ENCODE assay signal across 8 mouse cellular contexts in the genomic region with DNA sequence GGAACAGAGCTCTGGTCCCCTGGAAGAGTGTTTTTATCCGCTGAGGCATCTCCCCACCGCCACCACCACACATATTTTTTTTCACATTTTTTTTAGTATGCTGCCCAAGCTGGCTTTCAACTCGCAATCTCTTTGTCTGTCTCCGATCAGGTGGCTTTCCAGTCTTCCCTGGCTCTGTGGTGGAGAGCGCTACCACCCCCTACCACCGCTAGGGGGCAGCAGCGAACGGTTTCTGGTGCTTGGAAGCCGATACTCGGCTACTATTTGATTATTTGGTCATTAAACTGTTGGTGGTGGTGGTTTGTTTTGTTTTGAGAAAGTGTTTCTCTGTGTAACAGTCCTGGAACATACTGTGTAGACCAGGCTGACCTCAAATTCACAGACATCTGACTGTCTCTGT. TPM values are rescaled to one million over a fixed set of nuclear protein-coding genes. Genes with fewer than 3 reads are reported as not detected.
DNase-seq lines count a peak whose midpoint lies in the region; ATAC-seq and TF ChIP-seq lines count a peak whose summit lies in the region.

No protein-coding gene starts in this region.

- TF ChIP-seq POLR2A in cerebellum, adult 2 months (IDR thresholded peaks at IDR 0.05; ENCODE audit: borderline replicate concordance, insufficient read depth, low read length), result no peak

- no peak overlapping the region for H3K4me2 ChIP-seq in forebrain, embryonic 11.5 days (ENCODE audit: low read depth, low read length, severe bottlenecking)
- H3K4me2 ChIP-seq in forebrain, embryonic 13.5 days, result no peak overlapping the region
- no peak overlapping the region for H3K4me2 ChIP-seq in midbrain, embryonic 16.5 days (ENCODE audit: low read length)

- H3K9ac ChIP-seq in forebrain, embryonic 11.5 days (ENCODE audit: low read length), result no peak overlapping the region
- H3K9ac ChIP-seq in forebrain, embryonic 13.5 days, result no peak overlapping the region
- no peak overlapping the region for H3K9ac ChIP-seq in midbrain, embryonic 16.5 days (ENCODE audit: low read depth, low read length)

- no peaks in the 10 kb centered on the region for H3K4me1 ChIP-seq in forebrain, embryonic 11.5 days (replicated peaks; ENCODE audit: control insufficient read depth, insufficient read depth, low read length)
- no peaks in the 10 kb centered on the region; the same call in 1 of the 2 replicates for H3K4me1 ChIP-seq in forebrain, embryonic 13.5 days
- H3K4me1 ChIP-seq in midbrain, embryonic 10.5 days, result no peaks in the 10 kb centered on the region
- H3K4me1 ChIP-seq in midbrain, embryonic 16.5 days (ENCODE audit: control insufficient read depth, insufficient read depth, low read length), result no peaks in the 10 kb centered on the region
- H3K4me1 ChIP-seq in cerebellum, adult 2 months (ENCODE audit: control insufficient read depth, insufficient read depth, low read length), result no peaks in the 10 kb centered on the region

- 18% methylated on average over 10 of the region's 10 CpGs for WGBS in forebrain, embryonic 11.5 days
- WGBS in forebrain, embryonic 13.5 days, result 9% methylated on average over 10 of the region's 10 CpGs
- WGBS in midbrain, embryonic 10.5 days, result 16% methylated on average over 10 of the region's 10 CpGs
- 14% methylated on average over 10 of the region's 10 CpGs for WGBS in midbrain, embryonic 16.5 days
- WGBS in cerebellum, adult 2 months, result 12% methylated on average over 10 of the region's 10 CpGs

- TF ChIP-seq CTCF in cerebellum, adult 2 months (IDR thresholded peaks at IDR 0.05; ENCODE audit: borderline replicate concordance, insufficient read depth, low read depth, low read length), result peak; percentile 72

- no peak overlapping the region for H3K4me3 ChIP-seq in forebrain, embryonic 11.5 days (ENCODE audit: low read depth, low read length)
- H3K4me3 ChIP-seq in forebrain, embryonic 13.5 days, result no peak overlapping the region
- H3K4me3 ChIP-seq in midbrain, embryonic 10.5 days, result no peak overlapping the region
- H3K4me3 ChIP-seq in midbrain, embryonic 16.5 days (ENCODE audit: low read depth, low read length), result no peak overlapping the region
- no peak overlapping the region for H3K4me3 ChIP-seq in cerebellum, adult 2 months (replicated peaks; ENCODE audit: insufficient read depth, low read depth, low read length)

- peak; percentile 66; the same call in 1 of the 2 replicates for ATAC-seq in forebrain, embryonic 11.5 days (replicated peaks; ENCODE audit: low FRiP score)
- no peak; the same call in 1 of the 2 replicates for ATAC-seq in forebrain, embryonic 13.5 days
- no peak for ATAC-seq in midbrain, embryonic 16.5 days

- H3K27me3 ChIP-seq in forebrain, embryonic 11.5 days (ENCODE audit: control insufficient read depth, insufficient read depth, low read length), result no peaks in the 10 kb centered on the region
- H3K27me3 ChIP-seq in forebrain, embryonic 13.5 days, result no peaks in the 10 kb centered on the region
- H3K27me3 ChIP-seq in midbrain, embryonic 10.5 days (ENCODE audit: low read depth, poor library complexity, severe bottlenecking), result no peaks in the 10 kb centered on the region
- no peaks in the 10 kb centered on the region for H3K27me3 ChIP-seq in midbrain, embryonic 16.5 days (ENCODE audit: control insufficient read depth, insufficient read depth, low read depth, low read length)
- H3K27me3 ChIP-seq in cerebellum, adult 2 months (ENCODE audit: control insufficient read depth, insufficient read depth, low read length), result no peaks in the 10 kb centered on the region

- H3K27ac ChIP-seq in forebrain, embryonic 11.5 days (ENCODE audit: low read depth, low read length), result no peak overlapping the region
- H3K27ac ChIP-seq in forebrain, embryonic 13.5 days, result no peak overlapping the region
- no peak overlapping the region for H3K27ac ChIP-seq in midbrain, embryonic 10.5 days (replicated peaks)
- H3K27ac ChIP-seq in midbrain, embryonic 16.5 days (ENCODE audit: low read length), result no peak overlapping the region
- no peak overlapping the region for H3K27ac ChIP-seq in cerebellum, adult 2 months (ENCODE audit: insufficient read depth, low read length)

- H3K36me3 ChIP-seq in forebrain, embryonic 11.5 days (ENCODE audit: control insufficient read depth, insufficient read depth, low read length), result no peaks in the 10 kb centered on the region
- no peaks in the 10 kb centered on the region for H3K36me3 ChIP-seq in forebrain, embryonic 13.5 days (ENCODE audit: poor library complexity, severe bottlenecking)
- no peaks in the 10 kb centered on the region for H3K36me3 ChIP-seq in midbrain, embryonic 10.5 days
- H3K36me3 ChIP-seq in midbrain, embryonic 16.5 days (ENCODE audit: control insufficient read depth, insufficient read depth, low read length), result no peaks in the 10 kb centered on the region

- peak; percentile 76 for DNase-seq in forebrain, embryonic 11.5 days (ENCODE audit: low spot score)
- DNase-seq in midbrain, embryonic 10.5 days (ENCODE audit: low spot score), result peak; percentile 57
- peak; percentile 10 to 33 for DNase-seq in cerebellum, adult 2 months
- DNase-seq in kidney, postnatal 10 days, result peak; percentile 63
- peak; percentile 59 for DNase-seq in mesoderm, embryonic 11.5 days (ENCODE audit: low read depth, low spot score)
- no peak for DNase-seq in heart, adult 8-10 months (ENCODE audit: low spot score)

- H3K9me3 ChIP-seq in forebrain, embryonic 11.5 days (ENCODE audit: control insufficient read depth, low read length), result no peaks in the 10 kb centered on the region
- H3K9me3 ChIP-seq in forebrain, embryonic 13.5 days (replicated peaks), result no peaks in the 10 kb centered on the region
- no peaks in the 10 kb centered on the region for H3K9me3 ChIP-seq in midbrain, embryonic 10.5 days (replicated peaks)
- H3K9me3 ChIP-seq in midbrain, embryonic 16.5 days (replicated peaks; ENCODE audit: control insufficient read depth, low read length, poor library complexity, severe bottlenecking), result no peaks in the 10 kb centered on the region

RNA-seq across cellular contexts. Expression of gene Cdk1, which starts 18.7 kb away (rescaled TPM):
- polyA plus RNA-seq in forebrain, embryonic 11.5 days (2014; fragmentation: Nextera tagmentation; extraction: Ambion mirVana), result 446 and 479 TPM in 2 replicates
- 365 and 378 TPM in 2 replicates for polyA plus RNA-seq in forebrain, embryonic 13.5 days (2015; fragmentation: Nextera tagmentation; extraction: Ambion mirVana)
- 440 and 527 TPM in 2 replicates for polyA plus RNA-seq in midbrain, embryonic 10.5 days (2016; fragmentation: Nextera tagmentation; extraction: Ambion mirVana)
- 31.9 and 49.3 TPM in 2 replicates for polyA plus RNA-seq in midbrain, embryonic 16.5 days (2015; fragmentation: Nextera tagmentation; extraction: Ambion mirVana)
- 1.6 and 1.9 TPM in 2 replicates for polyA plus RNA-seq in cerebellum, adult 2 months (2012; rRNA removed)
- total RNA-seq in heart, adult 8-10 months (2022), result 1 to 10 TPM in 1 of 4 experiments, under 1 TPM in 3; 0.44 to 1.3 (median 0.47) TPM

RNA-seq across cellular contexts. Expression of gene Ank3, which starts 27.1 kb away (rescaled TPM):
- polyA plus RNA-seq in forebrain, embryonic 11.5 days (2014; fragmentation: Nextera tagmentation; extraction: Ambion mirVana), result 42.5 and 44.5 TPM in 2 replicates
- 63.5 and 70.9 TPM in 2 replicates for polyA plus RNA-seq in forebrain, embryonic 13.5 days (2015; fragmentation: Nextera tagmentation; extraction: Ambion mirVana)
- 34.9 and 45.6 TPM in 2 replicates for polyA plus RNA-seq in midbrain, embryonic 10.5 days (2016; fragmentation: Nextera tagmentation; extraction: Ambion mirVana)
- polyA plus RNA-seq in midbrain, embryonic 16.5 days (2015; fragmentation: Nextera tagmentation; extraction: Ambion mirVana), result 86.7 and 102 TPM in 2 replicates
- polyA plus RNA-seq in cerebellum, adult 2 months (2012; rRNA removed), result 218 and 239 TPM in 2 replicates
- total RNA-seq in heart, adult 8-10 months (2022), result 10 to 100 TPM; 72.9 to 84.4 (median 74.9) TPM

Comparison
In these comparisons a context has a peak if more than half of its experiments do, and no peak if none do; other contexts are left out.
1. RNA of gene Cdk1, which starts 18.7 kb away (polyA plus RNA-seq): 440 to 527 TPM in midbrain, embryonic 10.5 days, 446 to 479 TPM in forebrain, embryonic 11.5 days, 365 to 378 TPM in forebrain, embryonic 13.5 days and 31.9 to 49.3 TPM in midbrain, embryonic 16.5 days; 1.6 to 1.9 TPM in cerebellum, adult 2 months; every median in the first group is over 10 times any median in the second.